Mouse (Mus musculus): ENCODE data around the gene Rnf144b. TPM values are rescaled to one million over a fixed set of nuclear protein-coding genes. Genes with fewer than 3 reads are reported as not detected.

The Rnf144b gene
- total RNA-seq, 2 experiments from 2014 or later, result 10.7 to 12.5 TPM

GRCm38 (mm10) chr13:47215815-47216585, 93.5 kb downstream of the Rnf144b start:
- DNase-seq (ENCODE audit: low spot score in 2 of 2), result no peak

DNA sequence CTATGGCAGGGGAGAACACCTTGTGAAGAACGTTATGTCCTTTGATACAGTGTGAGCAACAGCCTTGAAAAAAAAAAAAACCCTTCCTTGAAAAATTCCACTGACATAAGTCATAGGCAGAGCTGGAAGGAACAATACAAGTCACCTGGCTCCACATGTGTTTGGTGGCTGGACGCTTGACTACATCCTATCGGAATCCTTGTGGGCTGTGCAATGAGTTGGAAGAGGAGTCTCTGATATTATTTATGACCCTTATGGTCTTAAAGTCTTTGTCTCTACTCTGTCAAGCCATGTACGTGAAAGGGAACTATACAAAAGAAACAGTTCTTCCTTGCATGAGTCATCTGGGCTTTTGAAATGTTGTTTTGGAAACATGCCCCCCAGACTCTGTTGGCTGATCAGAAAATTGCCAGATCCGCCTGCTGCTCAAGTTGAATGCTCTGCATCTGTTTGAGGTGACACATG, 94.7 kb downstream of the Rnf144b start:
- no peak for DNase-seq (ENCODE audit: low spot score in 2 of 2)

- no peak for DNase-seq (ENCODE audit: low spot score in 2 of 2)
Observed at GRCm38 (mm10) chr13:47218351-47218750, 95.9 kb downstream of the Rnf144b start.

DNA sequence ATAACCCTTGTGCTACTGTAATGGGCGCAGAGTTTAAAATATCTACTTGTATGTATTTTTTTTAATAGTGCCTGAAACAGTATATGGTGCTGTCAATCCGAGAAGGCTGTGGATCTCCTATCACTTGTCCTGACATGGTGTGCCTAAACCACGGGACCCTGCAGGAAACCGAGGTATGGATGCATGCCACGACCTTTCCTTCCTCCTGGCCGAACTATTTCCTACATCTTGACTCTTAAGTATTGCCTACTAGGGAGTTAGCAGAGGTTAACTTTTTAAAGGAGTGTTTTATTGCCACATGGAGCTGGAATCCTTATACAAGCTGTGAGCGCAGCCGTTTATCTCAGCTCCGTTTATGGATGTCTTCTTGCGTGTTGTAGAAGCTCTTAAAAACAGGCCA, 98.0 kb downstream of the Rnf144b start:
- DNase-seq (ENCODE audit: low spot score in 2 of 2), result no peak

GRCm38 (mm10) chr13:47223576-47224538, 101.4 kb downstream of the Rnf144b start:
- no peak for DNase-seq (ENCODE audit: low spot score in 2 of 2)

GRCm38 (mm10) chr13:47224648-47225323, 102.3 kb downstream of the Rnf144b start:
- no peak for DNase-seq (ENCODE audit: low spot score in 2 of 2)

DNA sequence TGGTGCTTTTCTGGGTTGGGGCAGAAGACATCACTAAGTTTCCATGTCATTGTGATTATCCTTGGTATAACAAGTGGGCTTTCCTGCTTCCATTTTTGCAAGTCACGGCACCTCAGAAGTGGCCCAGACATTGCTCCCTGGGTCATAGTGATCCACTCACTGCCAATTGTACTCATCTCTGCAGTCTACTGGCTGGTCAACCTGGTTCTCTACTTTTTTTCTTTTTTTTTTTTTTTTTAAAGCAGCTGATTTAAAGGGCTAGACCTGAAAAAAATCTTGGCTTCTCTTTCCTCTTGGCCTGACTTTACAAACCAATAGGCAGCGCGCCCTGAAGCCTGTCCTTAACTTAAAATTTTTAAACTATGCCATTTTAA, 102.9 kb downstream of the Rnf144b start:
- no peak for DNase-seq (ENCODE audit: low spot score in 2 of 2)

DNA sequence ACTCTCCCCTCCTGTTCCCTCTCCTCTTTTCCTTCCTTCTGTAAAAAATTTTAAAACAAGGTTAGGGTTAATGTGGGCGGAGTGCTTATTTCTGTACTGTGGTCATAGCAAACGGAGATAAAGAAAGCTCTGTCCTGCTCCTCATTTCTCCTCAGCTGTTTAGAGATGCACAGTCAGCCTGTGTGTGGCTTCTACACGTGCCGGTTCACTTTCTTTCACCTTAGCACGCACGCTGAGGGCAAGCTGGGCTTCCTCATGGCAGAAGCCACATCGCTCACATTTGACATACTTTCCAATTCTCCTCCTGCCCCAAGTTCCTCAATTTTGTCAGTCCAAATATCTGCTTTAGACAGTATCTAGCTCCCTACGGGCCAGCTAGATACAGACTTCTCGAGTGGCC, 103.3 kb downstream of the Rnf144b start:
- no peak for DNase-seq (ENCODE audit: low spot score in 2 of 2)

GRCm38 (mm10) chr13:47226521-47226920, 104.1 kb downstream of the Rnf144b start:
- no peak for DNase-seq (ENCODE audit: low spot score in 2 of 2)

DNA sequence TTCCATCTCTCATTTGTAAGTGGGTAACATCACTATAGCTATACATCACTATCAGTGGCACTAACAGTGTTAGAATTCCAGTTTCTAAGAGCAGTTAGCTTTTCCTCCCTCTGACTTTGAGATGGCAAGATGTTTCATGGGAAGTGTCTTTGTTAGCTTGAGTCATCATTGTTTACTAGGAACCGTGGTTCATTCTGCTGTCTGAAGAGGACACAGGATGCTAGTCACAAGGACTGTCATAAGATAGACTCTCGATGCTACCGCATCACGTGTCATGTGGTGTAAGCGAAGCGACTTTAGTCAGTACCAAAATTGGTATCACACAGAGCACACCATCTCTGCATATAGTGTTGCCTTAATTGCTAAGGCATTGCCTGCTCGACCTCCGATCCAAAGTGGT, 105.7 kb downstream of the Rnf144b start:
- no peak for DNase-seq (ENCODE audit: low spot score in 2 of 2)

DNA sequence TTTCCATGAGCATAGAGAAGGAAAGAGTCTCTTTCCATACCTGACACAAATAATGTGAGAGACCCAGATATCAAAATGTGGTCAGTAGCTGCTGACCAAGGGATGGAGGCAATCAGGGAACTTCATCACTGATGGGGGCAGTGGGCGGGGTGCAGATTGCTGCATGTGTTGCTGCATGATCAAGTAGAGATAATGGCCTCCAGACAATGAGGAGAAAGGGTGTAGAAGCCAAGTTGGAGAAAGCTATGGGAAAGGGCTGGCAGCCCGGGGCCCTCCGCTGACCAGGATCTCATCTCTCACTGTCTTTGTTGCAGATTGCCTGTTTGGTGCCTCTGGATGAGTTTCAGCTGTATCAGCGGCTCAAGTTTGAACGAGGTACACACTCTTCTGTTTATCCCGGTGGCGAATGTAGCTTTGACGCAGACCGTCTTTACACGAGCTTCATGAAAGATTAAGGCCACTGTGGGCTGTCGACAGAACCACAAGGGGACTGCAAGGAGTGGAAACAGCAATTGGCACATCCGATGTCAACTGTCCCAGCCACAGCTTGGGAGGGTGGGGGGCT, 106.3 kb downstream of the Rnf144b start:
- DNase-seq (ENCODE audit: low spot score in 2 of 2), result no peak

DNA sequence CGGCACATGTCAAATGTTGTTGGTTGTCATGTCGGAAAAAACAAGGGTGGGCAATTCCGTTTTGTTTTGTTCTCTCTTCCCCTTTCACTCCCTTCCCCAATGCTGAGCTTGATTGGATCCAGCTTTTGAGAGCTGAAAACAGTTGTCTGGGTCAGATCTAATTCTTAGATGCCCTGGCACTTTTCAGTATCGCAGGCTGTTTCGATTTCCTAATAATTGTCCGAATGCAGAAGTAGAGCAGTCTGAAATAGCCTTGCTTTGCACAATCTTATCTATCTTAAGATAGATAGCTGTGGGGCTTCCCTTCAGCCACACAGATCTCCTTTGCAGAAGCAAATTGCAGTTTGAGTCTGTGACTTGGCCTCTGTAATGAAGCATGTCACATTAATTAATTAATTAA, 109.7 kb downstream of the Rnf144b start:
- DNase-seq (ENCODE audit: low spot score in 2 of 2), result no peak

- DNase-seq (ENCODE audit: low spot score in 2 of 2), result no peak
Observed at GRCm38 (mm10) chr13:47237376-47237775, 114.9 kb downstream of the Rnf144b start.

DNA sequence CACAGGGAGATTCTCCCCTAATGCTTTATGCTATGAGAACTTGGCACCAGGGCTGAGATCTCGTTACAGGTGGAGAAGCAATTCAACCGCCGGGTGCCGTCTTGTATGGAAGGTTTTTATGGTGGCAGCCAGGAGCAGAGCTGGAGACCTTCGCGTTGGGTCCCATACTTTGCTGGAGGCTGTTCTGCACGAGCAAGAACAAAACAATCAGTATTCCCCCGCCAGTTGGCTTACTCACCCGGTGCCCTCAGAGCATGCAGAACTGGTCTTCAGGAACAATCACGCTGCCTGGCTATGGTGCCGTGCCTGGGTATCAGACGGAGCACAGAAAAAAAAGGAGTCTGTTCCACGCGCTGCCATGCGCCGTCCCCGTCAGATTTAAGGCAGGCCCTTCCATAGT, 115.7 kb downstream of the Rnf144b start:
- DNase-seq (ENCODE audit: low spot score in 2 of 2), result no peak

GRCm38 (mm10) chr13:47243569-47243968, 121.1 kb downstream of the Rnf144b start:
- no peak for DNase-seq (ENCODE audit: low spot score in 2 of 2)

DNA sequence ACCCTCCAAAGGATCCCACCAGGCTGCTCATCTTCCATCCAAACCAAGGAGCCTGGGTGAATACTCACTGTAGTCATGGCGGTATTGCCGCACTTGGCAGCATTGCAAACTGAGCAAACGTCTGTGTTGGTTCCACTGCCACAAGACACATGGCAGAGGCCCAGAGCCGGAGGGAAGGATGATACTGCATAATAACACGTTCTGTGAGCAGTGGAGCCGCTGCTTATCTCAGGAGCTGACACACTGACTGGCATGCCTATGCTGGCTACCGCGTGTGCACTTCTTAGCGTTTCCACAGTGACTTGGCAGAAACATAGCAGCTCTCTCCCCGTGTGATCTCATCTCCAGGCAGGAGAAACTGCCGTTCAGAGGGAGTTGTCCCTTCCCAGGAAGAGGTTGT, 122.3 kb downstream of the Rnf144b start:
- DNase-seq (ENCODE audit: low spot score in 2 of 2), result no peak

GRCm38 (mm10) chr13:47246459-47246858, 124.0 kb downstream of the Rnf144b start:
- DNase-seq (ENCODE audit: low spot score in 2 of 2), result no peak

DNA sequence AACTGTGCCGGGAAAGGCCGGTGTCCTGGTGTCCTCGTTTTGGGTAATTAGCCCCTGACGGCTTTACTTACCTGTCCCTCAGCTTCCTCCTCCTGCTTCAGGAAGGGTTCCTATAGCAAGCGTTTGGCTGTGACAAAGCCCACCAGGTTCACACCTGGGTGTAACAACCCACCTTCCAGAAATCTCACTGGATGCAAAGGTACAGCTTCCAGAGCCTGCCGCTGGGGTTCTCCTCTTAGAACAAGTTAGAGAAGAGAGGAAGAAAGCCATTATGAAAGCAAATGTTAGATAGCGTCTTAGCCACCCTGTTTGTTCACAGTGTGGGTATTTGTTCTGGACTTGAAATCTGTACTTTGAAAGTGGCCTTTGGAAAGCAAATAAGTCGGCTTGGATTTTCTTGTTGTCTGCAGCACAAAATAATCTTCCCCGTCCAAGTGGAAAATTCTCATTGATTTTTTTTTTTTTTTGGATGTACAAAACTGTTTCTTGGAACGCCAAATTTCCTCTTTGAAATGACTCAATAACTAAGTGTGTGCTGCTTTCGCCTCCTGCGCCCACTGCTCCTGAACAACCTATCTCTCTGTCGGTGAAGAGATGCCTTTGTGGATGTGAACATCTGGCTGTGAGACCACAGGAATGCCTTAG, 124.8 kb downstream of the Rnf144b start:
- no peak for DNase-seq (ENCODE audit: low spot score in 2 of 2)

GRCm38 (mm10) chr13:47248289-47249010, 126.0 kb downstream of the Rnf144b start:
- DNase-seq (ENCODE audit: low spot score in 2 of 2), result no peak

DNA sequence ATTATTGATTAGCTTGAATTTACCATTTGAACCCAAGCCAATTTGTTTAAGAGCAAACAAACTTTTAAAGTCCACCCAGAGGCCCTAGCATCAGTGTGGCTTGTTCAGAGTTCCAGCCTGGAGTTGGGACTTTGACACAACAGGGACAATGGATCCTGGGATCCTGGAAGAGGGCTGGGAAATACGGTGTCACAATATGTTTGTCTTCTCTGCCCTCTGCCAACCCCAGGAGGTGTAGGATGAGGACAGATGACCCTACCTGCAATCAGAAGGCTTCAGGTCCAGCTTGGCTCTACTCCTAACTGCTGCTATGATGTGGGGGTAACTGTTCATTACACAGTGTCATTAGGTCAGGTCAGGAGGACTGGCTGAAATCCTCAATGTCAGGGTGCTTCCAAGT, 128.2 kb downstream of the Rnf144b start:
- no peak for DNase-seq (ENCODE audit: low spot score in 2 of 2)
